Mouse (Mus musculus) mouse trophoblast stem cell (cell line): ENCODE results near the gene Sprr2a2.
"Not testable (repeated sequence)": the region's sequence is repeated elsewhere in the genome, so short reads cannot be mapped to it uniquely, and the experiment has no call there.

Source experiments
- in situ Hi-C, 2 experiments: fragments of 300-500 bp; cut with MseI, MboI; formaldehyde crosslinking; loops; 2 replicates in 1 of 2; 3 replicates in 1 of 2; pipeline ENCODE4 v1.15.1; 2025

Gene Sprr2a2

DNA sequence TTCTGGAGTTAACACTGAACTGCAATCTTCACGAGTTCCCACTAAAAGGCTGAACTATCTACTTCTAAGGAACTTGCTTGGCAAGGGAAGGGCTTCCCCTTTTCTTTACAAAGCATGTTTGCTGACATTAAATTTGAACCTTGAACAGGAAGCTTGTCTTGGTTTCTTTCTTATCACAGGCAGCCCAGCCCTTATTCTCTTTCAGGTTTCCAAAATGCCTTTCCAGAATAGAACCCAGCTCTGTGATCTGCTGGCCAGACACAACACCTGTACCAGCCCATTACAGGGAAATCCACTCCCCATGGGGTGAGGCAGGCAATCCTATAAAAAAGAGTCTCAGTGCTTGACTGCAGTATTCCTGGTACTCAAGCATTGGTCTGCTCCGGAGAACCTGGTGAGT lies at the start of gene Sprr2a2, which contains the start of gene Sprr2a1:
TSS of gene Sprr2a2 (plus strand) at position 352 of the 400 bp plus-strand sequence.
TSS of gene Sprr2a1 (plus strand) at position 231 of the 400 bp plus-strand sequence.
- in situ Hi-C loops: not testable (repeated sequence)

DNA sequence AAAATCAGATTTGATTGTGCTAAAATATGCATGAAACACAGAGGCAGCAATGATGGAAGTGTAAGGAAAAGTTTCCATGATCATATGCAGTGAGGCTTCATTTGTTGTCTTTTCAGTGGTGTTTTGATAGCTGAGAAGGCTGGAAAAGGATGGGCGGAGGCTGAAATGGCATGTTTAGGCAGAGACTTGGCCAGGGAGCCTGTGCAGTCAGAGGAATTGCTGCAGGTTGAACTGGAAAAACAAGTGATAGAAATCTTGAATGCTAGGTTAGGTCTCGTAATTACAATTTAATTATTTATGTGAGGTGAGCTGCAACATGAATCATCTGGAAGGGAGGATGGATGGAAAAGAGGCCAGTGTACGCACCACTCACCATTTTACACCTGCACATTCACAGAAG lies 45.9 kb upstream of the Sprr2a2 start:
- in situ Hi-C loops: loop anchor here (25.0 kb wide), 2 partner anchors 142 to 167 kb away; partner anchors contain the start of genes Sprr2b (in 1 of the 2) and Sprr2d (in 1 of the 2)

DNA sequence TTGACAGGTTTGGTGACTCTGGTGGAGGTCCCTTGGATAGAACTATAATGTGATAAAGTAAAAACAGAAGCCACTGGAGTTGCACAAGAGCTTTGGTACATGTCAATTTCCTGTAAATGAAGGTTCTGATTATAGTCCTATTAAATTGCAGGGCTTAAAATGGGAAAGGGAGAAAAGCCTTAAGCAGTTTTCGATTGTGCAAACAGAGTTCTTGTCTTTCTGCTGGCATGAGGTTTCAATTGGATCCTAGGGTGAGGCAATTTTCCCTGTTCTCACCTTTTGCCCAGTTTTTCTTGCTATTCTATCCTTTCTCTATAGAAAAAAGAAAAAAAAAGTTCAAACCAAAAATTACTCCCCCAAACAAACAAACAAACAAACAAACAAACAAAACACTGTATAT lies 38.8 kb upstream of the Sprr2a2 start:
- in situ Hi-C loops: no loop called here

DNA sequence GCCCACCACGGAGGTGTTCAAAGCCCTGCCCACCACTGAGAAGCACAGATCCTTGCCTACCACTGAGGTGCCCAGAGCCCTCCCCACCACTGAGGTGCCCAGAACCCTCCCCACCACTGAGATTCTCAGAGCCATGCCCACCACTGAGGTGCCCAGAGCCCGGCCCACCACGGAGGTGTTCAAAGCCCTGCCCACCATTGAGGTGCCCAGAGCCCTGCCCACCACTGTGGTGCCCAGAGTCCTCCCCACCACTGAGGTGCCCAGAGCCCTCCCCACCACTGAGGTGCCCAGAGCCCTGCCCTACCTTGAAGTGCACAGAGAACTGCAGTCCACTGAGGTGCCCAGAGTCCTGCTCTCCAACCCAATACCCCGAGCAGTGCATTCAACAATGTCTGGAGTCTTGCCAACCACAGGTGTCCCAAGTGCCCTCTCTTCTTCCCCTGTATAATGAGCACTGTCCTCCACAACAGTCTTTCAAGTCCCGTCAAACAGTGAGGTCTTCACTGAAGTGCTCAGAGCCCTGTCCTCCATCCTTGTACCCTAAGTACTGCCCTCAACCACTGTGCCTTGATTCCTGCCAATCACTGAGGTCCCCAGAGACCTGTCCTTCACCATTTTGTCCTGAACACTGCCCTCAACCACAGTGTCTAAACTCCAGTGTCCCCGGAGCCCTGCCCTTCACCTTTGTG lies 20.1 kb upstream of the Sprr2a2 start:
- in situ Hi-C loops: no loop called here

DNA sequence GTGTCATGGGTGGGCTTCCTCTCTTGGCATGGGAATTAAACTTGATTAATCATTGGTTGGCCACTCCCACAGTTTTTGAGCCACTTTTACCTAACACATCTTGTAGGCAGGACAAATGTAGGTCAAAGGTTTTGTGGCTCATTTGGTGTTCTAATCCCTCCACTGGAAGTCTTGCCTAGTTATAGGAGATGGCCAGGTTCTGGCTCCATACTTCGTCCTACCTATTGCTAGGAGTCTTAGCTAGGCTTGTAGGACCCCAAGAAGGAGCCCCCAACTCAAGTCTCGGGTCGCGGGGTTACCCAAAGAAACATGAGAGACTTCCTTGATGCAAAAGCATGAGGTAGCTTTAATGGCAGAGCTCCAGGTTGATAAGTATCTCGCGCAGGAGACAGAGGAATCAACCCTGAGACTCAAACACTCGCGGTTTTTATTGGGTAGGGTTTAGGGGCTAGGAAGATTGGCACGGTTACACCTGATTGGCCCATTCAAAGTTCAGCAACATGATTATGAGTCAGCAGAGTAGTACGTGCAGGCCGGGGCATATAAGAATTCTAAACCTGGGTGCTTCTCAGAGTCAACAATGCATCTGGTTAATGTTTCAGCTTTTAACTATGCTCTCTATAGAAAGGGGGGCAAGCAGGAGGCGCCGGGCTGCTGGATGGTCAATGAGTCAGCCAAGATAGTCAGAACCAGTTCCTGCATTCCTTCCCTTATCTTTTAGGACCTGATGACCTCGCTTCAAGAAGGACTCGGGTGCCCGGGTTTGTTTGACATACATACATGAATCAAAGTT lies 4.4 kb upstream of the Sprr2a2 start:
- in situ Hi-C loops: not testable (repeated sequence)

DNA sequence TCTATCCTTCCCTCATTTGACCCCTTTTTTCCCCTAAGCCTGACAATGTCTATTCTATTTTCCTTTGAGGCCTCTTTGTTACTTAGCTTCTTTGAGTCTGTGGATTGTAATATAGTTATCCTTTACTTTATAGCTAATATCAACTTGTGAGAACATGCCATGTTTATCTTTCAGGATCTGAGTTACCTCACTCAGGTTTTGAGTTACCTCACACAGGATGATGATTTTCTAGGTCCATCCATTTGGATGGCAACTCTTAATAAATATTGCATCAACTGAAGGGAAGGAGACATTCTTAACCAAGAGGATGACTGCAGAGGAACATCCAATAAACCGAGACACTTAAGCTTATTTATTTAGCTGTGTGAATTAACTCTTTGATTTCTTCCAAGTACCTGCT lies 3.7 kb upstream of the Sprr2a2 start:
- in situ Hi-C loops: not testable (repeated sequence)

DNA sequence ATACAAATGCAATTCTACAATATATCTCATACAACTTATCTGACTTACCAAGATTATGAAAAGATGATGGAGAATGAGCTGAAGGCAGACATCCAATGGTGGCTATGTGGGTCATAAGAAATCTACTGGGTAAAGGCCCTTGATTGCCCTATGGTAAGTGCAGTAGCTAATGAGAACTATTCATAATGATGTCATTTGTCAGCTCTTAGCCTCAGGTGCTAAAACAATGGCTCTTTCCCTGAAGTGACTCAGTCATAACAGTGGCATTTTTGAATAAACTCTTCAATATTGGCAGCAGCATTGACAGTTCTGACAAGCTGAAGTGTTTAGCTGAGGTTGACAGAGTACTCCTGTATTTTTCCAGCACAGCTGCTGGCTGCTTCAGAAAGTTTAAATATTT lies 2.1 kb upstream of the Sprr2a2 start:
- in situ Hi-C loops: not testable (repeated sequence)

DNA sequence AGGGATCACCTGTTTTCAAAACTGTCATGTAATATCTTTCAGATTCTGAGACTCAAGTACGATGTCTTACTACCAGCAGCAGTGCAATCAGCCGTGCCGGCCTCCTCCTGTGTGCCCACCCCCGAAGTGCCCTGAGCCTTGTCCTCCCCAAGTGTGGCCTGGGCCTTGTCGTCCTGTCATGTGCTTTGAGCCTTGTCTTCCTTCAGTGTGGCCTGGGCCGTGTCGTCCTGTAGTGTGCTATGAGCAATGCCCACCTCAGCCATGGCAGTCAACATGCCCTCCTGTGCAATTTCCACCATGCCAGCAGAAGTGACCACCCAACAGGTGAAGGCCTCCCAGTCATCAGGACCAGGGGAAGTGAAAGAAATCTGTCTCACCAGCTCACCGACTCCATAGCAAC lies 3.3 kb downstream of the Sprr2a2 start:
- in situ Hi-C loops: not testable (repeated sequence)

DNA sequence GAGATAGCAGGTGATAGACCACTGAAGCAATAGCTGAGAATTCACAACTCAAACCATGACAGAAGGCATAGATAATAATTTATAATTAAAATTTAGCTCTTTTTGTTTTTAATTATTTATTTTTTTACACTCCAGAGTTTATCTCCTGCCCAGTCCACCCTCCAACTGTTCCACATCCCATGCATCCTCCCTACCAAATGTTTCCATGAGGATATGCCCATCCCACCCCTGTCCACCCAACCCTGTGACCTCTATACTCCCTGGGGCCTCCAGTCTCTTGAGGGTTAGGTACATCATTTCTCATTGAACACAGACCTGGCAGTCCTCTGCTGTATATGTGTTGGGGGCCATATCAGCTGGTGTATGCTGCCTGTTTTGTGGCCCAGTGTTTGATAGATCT lies 8.0 kb downstream of the Sprr2a2 start:
- in situ Hi-C loops: not testable (repeated sequence)

DNA sequence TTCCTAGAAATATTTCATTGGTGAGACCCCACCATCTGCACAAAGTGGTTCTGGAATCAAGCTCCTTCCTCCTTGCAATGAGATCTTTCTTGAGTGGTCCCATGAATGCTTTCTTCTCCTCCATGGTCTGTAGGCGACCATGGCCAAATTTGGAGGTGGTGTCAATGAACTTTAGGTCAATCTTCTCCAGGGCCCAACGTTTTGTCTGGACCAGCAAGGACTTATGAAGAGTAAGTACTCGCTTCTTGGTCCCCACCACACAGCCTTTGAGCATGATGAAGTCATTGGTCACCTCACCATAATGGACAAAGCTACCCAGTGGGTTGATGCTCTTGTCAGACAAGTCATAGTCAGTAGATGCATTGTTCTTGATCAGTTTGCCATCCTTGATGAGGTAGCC lies 11.7 kb downstream of the Sprr2a2 start:
- in situ Hi-C loops: not testable (repeated sequence)

DNA sequence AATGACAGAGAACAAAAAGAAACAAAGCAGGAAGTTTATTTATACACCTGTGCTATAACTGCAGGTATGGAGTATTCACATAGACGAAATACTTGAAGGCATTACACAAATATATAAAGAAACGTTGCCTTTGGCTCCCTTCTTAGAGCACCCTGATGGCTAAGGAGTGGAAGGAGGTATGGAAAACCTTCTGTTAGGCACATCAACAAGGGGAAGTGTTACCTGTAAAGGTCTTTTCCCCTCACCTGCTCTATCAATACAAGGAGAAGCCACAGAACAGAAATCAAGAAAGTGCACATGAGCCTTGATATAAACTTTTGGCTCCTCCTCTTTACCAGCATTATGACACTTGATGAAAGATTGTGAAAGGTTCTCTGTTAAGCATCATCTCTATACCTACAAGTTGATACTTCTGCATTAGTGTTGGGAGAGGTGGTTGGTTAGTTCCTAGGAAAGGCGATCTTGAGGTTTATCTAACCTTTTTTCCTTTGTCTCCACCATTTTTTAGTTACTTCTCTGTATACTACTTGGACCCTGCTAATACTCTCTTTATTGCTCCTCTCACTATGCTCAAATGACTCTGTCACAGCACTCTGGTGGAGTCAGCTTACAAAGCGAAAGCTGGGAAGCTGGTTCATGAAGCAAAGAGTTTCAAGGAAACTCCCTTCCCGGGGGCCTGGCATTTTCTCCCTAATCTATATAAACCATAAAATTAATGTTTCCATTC lies 20.9 kb downstream of the Sprr2a2 start:
- in situ Hi-C loops: not testable (repeated sequence)

DNA sequence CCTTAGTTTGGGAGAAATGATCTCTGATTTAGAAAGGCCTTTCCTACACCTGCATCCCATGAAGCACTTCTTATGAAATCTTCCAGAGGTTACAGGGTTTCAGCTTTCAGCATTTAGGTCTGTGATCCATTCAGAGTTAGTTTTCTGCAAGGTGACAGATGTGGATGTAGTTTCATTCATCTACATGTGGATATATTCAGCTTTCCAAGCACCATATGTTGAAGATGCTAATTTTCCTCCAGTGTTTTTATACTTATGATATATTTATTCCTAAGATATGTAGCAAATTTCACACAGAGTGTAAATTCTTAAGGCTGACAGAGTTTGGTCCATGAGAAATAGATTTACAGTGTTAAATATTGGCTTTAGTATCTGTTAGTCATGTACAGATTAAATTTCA lies 23.0 kb downstream of the Sprr2a2 start:
- in situ Hi-C loops: not testable (repeated sequence)

DNA sequence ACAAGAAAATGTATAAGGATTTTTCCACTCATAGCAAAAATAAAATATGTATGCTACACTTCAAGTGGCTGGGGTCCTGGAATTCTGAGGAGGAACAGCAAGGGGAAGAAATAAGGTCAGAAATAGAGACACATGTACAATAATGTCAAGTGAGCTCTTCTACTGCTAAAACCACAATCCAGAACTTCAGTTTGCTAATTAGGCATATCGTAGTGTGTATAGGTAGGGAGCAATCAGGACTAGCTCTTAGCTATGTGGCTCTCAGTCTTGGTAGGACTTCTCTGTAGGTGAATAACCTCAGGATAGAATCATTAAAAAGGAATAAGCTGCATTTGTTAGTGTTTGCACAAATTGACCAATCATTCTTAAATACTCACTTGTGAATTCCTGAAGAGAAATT lies 23.5 kb downstream of the Sprr2a2 start:
- in situ Hi-C loops: not testable (repeated sequence)

DNA sequence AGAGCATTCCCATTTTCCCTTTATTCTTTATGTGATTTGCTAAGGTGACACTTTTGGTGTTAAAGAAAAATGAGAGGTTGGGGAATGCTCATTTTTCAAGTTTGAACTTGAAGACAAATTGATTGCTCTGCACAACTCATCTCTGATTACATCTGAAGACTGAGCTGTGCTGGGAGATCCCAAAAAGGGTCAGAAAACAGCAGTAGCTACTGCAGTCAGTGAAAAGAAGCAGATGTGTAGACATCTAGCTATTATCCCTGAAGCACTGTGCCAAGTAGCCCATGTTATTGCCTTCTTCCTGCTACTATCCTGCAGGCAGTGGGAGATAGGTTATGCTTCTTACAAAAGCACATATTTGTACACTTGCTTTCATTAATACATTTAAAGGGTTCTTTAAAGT lies 29.1 kb downstream of the Sprr2a2 start:
- in situ Hi-C loops: not testable (repeated sequence)

DNA sequence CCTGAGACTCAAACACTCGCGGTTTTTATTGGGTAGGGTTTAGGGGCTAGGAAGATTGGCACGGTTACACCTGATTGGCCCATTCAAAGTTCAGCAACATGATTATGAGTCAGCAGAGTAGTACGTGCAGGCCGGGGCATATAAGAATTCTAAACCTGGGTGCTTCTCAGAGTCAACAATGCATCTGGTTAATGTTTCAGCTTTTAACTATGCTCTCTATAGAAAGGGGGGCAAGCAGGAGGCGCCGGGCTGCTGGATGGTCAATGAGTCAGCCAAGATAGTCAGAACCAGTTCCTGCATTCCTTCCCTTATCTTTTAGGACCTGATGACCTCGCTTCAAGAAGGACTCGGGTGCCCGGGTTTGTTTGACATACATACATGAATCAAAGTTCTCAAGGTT lies 30.5 kb downstream of the Sprr2a2 start:
- in situ Hi-C loops: not testable (repeated sequence)

DNA sequence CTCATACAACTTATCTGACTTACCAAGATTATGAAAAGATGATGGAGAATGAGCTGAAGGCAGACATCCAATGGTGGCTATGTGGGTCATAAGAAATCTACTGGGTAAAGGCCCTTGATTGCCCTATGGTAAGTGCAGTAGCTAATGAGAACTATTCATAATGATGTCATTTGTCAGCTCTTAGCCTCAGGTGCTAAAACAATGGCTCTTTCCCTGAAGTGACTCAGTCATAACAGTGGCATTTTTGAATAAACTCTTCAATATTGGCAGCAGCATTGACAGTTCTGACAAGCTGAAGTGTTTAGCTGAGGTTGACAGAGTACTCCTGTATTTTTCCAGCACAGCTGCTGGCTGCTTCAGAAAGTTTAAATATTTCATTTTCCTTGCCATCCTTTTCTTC lies 32.8 kb downstream of the Sprr2a2 start:
- in situ Hi-C loops: not testable (repeated sequence)

DNA sequence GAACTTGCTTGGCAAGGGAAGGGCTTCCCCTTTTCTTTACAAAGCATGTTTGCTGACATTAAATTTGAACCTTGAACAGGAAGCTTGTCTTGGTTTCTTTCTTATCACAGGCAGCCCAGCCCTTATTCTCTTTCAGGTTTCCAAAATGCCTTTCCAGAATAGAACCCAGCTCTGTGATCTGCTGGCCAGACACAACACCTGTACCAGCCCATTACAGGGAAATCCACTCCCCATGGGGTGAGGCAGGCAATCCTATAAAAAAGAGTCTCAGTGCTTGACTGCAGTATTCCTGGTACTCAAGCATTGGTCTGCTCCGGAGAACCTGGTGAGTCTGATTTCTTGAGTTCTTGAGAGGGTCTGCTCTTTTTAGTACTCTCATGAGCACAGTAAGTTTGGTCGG lies 34.7 kb downstream of the Sprr2a2 start:
- in situ Hi-C loops: not testable (repeated sequence)

DNA sequence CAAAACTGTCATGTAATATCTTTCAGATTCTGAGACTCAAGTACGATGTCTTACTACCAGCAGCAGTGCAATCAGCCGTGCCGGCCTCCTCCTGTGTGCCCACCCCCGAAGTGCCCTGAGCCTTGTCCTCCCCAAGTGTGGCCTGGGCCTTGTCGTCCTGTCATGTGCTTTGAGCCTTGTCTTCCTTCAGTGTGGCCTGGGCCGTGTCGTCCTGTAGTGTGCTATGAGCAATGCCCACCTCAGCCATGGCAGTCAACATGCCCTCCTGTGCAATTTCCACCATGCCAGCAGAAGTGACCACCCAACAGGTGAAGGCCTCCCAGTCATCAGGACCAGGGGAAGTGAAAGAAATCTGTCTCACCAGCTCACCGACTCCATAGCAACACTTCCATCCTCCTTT lies 38.1 kb downstream of the Sprr2a2 start:
- in situ Hi-C loops: not testable (repeated sequence)

DNA sequence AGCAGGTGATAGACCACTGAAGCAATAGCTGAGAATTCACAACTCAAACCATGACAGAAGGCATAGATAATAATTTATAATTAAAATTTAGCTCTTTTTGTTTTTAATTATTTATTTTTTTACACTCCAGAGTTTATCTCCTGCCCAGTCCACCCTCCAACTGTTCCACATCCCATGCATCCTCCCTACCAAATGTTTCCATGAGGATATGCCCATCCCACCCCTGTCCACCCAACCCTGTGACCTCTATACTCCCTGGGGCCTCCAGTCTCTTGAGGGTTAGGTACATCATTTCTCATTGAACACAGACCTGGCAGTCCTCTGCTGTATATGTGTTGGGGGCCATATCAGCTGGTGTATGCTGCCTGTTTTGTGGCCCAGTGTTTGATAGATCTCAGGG lies 42.8 kb downstream of the Sprr2a2 start:
- in situ Hi-C loops: not testable (repeated sequence)

DNA sequence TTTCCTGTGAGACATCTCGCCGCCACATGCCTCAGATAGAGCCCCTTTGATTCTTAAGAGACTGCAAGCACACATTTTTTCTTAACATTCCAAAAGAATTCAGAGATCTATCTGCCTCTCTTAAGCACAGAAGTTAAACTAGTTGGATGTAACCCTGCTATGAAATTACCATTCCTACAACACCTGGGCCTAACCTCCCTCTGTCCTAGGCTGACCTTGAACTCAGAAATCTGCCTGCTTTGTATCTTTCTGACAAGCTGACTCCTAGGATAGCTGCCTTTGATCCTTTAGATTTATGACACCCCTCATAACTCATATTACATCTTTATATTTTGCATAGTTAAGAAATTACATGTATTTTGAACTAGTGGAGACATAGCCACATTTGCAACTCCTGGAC lies 47.7 kb downstream of the Sprr2a2 start:
- in situ Hi-C loops: not testable (repeated sequence)

DNA sequence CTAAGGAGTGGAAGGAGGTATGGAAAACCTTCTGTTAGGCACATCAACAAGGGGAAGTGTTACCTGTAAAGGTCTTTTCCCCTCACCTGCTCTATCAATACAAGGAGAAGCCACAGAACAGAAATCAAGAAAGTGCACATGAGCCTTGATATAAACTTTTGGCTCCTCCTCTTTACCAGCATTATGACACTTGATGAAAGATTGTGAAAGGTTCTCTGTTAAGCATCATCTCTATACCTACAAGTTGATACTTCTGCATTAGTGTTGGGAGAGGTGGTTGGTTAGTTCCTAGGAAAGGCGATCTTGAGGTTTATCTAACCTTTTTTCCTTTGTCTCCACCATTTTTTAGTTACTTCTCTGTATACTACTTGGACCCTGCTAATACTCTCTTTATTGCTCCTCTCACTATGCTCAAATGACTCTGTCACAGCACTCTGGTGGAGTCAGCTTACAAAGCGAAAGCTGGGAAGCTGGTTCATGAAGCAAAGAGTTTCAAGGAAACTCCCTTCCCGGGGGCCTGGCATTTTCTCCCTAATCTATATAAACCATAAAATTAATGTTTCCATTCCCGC lies 55.8 kb downstream of the Sprr2a2 start:
- in situ Hi-C loops: not testable (repeated sequence)

DNA sequence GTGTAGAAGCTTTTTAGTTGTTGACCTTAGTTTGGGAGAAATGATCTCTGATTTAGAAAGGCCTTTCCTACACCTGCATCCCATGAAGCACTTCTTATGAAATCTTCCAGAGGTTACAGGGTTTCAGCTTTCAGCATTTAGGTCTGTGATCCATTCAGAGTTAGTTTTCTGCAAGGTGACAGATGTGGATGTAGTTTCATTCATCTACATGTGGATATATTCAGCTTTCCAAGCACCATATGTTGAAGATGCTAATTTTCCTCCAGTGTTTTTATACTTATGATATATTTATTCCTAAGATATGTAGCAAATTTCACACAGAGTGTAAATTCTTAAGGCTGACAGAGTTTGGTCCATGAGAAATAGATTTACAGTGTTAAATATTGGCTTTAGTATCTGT lies 57.8 kb downstream of the Sprr2a2 start:
- in situ Hi-C loops: not testable (repeated sequence)
